Mouse (Mus musculus): ENCODE results near the gene Polr1c. TPM values are rescaled to one million over a fixed set of nuclear protein-coding genes. Genes with fewer than 3 reads are reported as not detected.

The Polr1c gene
- polyA plus RNA-seq, 1 experiment from 2014 or later: 125 TPM

- DNase-seq (ENCODE audit: low spot score): no peak
- Histone ChIP-seq H3K4me1 (peaks cover 63% of the 10 kb centered on the region), H3K4me3 (no peak overlapping the region), H3K27me3 (replicated peaks; ENCODE audit: low read depth, poor library complexity, severe bottlenecking) (no peaks in the 10 kb centered on the region), H3K27ac (replicated peaks) (no peak overlapping the region; the same call in 1 of the 2 replicates), H3K36me3 (replicated peaks) (peaks cover 94% of the 10 kb centered on the region), H3K9me3 (no peaks in the 10 kb centered on the region)
- 83% methylated on average over 6 of the region's 6 CpGs for WGBS
These were observed 27.2 kb upstream of the Polr1c start for GRCm38 (mm10) chr17:46275034-46275433.

- Histone ChIP-seq H3K27ac (replicated peaks) (peak overlapping the region; percentile 71), H3K36me3 (replicated peaks) (peaks cover 94% of the 10 kb centered on the region), H3K9me3 (no peaks in the 10 kb centered on the region), H3K27me3 (replicated peaks; ENCODE audit: low read depth, poor library complexity, severe bottlenecking) (no peaks in the 10 kb centered on the region), H3K4me3 (peak overlapping the region; percentile 26; the same call in 1 of the 2 replicates), H3K4me1 (peaks cover 67% of the 10 kb centered on the region)
- 44% methylated on average over 6 of the region's 6 CpGs for WGBS
- no peak for DNase-seq (ENCODE audit: low spot score)
These were observed 26.6 kb upstream of the Polr1c start for GRCm38 (mm10) chr17:46274465-46274864.

- WGBS: 33% methylated on average over 1 of the region's 1 CpGs
- H3K9me3 ChIP-seq: no peaks in the 10 kb centered on the region
- peaks cover 64% of the 10 kb centered on the region for H3K4me1 ChIP-seq
- 0 out of 2 replicates have a peak overlapping the region, but pooled peaks have one; percentile 20 for H3K4me3 ChIP-seq
- peaks cover 94% of the 10 kb centered on the region for H3K36me3 ChIP-seq (replicated peaks)
- H3K27me3 ChIP-seq (replicated peaks; ENCODE audit: low read depth, poor library complexity, severe bottlenecking): no peaks in the 10 kb centered on the region
- peak overlapping the region; percentile 71 for H3K27ac ChIP-seq (replicated peaks)
- DNase-seq (ENCODE audit: low spot score): no peak
These were observed 26.0 kb upstream of the Polr1c start for GRCm38 (mm10) chr17:46273803-46274236.

GRCm38 (mm10) chr17:46272675-46273074 lies 24.8 kb upstream of the Polr1c start:
- Histone ChIP-seq H3K27ac (replicated peaks) (no peak overlapping the region), H3K9me3 (no peaks in the 10 kb centered on the region), H3K36me3 (replicated peaks) (peaks cover 95% of the 10 kb centered on the region), H3K4me3 (no peak overlapping the region), H3K27me3 (replicated peaks; ENCODE audit: low read depth, poor library complexity, severe bottlenecking) (no peaks in the 10 kb centered on the region), H3K4me1 (peaks cover 62% of the 10 kb centered on the region)
- WGBS: 79% methylated on average over 5 of the region's 5 CpGs
- DNase-seq (ENCODE audit: low spot score): no peak

- Histone ChIP-seq H3K4me3 (no peak overlapping the region), H3K9me3 (no peaks in the 10 kb centered on the region), H3K27ac (replicated peaks) (no peak overlapping the region), H3K4me1 (peaks cover 62% of the 10 kb centered on the region), H3K36me3 (replicated peaks) (peaks cover 95% of the 10 kb centered on the region), H3K27me3 (replicated peaks; ENCODE audit: low read depth, poor library complexity, severe bottlenecking) (no peaks in the 10 kb centered on the region)
- DNase-seq (ENCODE audit: low spot score): no peak
- 77% methylated on average over 2 of the region's 2 CpGs for WGBS
These were observed 24.2 kb upstream of the Polr1c start for GRCm38 (mm10) chr17:46272058-46272457.

- Histone ChIP-seq H3K36me3 (replicated peaks) (peaks cover 97% of the 10 kb centered on the region), H3K4me3 (no peak overlapping the region), H3K27me3 (replicated peaks; ENCODE audit: low read depth, poor library complexity, severe bottlenecking) (no peaks in the 10 kb centered on the region), H3K4me1 (peaks cover 68% of the 10 kb centered on the region), H3K9me3 (no peaks in the 10 kb centered on the region), H3K27ac (replicated peaks) (no peak overlapping the region)
- DNase-seq (ENCODE audit: low spot score): no peak
- 90% methylated on average over 19 of the region's 19 CpGs for WGBS
These were observed 22.1 kb upstream of the Polr1c start for GRCm38 (mm10) chr17:46269771-46270534.

- H3K36me3 ChIP-seq (replicated peaks): peaks cover 99% of the 10 kb centered on the region
- 68% methylated on average over 10 of the region's 10 CpGs for WGBS
- H3K27ac ChIP-seq (replicated peaks): no peak overlapping the region
These were observed 20.3 kb upstream of the Polr1c start for GRCm38 (mm10) chr17:46268026-46268720.

GRCm38 (mm10) chr17:46267511-46267910 lies 19.7 kb upstream of the Polr1c start:
- Histone ChIP-seq H3K27me3 (replicated peaks; ENCODE audit: low read depth, poor library complexity, severe bottlenecking) (no peaks in the 10 kb centered on the region), H3K27ac (replicated peaks) (no peak overlapping the region), H3K9me3 (no peaks in the 10 kb centered on the region), H3K4me1 (peaks cover 46% of the 10 kb centered on the region), H3K36me3 (replicated peaks) (peaks cover 99% of the 10 kb centered on the region), H3K4me3 (no peak overlapping the region)
- no peak for DNase-seq (ENCODE audit: low spot score)
- WGBS: 87% methylated on average over 7 of the region's 7 CpGs

More at GRCm38 (mm10) chr17:46268026-46268720, 20.3 kb upstream of the Polr1c start:
- H3K27me3 ChIP-seq (replicated peaks; ENCODE audit: low read depth, poor library complexity, severe bottlenecking): no peaks in the 10 kb centered on the region
- DNase-seq (ENCODE audit: low spot score): no peak
- peaks cover 51% of the 10 kb centered on the region for H3K4me1 ChIP-seq
- H3K9me3 ChIP-seq: no peaks in the 10 kb centered on the region
- no peak overlapping the region for H3K4me3 ChIP-seq

- WGBS: 59% methylated on average over 6 of the region's 6 CpGs
- Histone ChIP-seq H3K36me3 (replicated peaks) (peaks cover 99% of the 10 kb centered on the region), H3K27ac (replicated peaks) (0 out of 2 replicates have a peak overlapping the region, but pooled peaks have one; percentile 2), H3K27me3 (replicated peaks; ENCODE audit: low read depth, poor library complexity, severe bottlenecking) (no peaks in the 10 kb centered on the region), H3K4me1 (peaks cover 41% of the 10 kb centered on the region), H3K9me3 (no peaks in the 10 kb centered on the region), H3K4me3 (no peak overlapping the region)
- DNase-seq (ENCODE audit: low spot score): no peak
These were observed 19.1 kb upstream of the Polr1c start for GRCm38 (mm10) chr17:46266986-46267385.

GRCm38 (mm10) chr17:46265918-46266618 lies 18.2 kb upstream of the Polr1c start:
- DNase-seq (ENCODE audit: low spot score): peak; percentile 85
- no peak overlapping the region for H3K4me3 ChIP-seq
- H3K27ac ChIP-seq (replicated peaks): no peak overlapping the region

GRCm38 (mm10) chr17:46265502-46265901 lies 17.6 kb upstream of the Polr1c start:
- no peaks in the 10 kb centered on the region for H3K27me3 ChIP-seq (replicated peaks; ENCODE audit: low read depth, poor library complexity, severe bottlenecking)
- no peaks in the 10 kb centered on the region for H3K9me3 ChIP-seq
- peaks cover 99% of the 10 kb centered on the region for H3K36me3 ChIP-seq (replicated peaks)
- H3K27ac ChIP-seq (replicated peaks): no peak overlapping the region
- 80% methylated on average over 12 of the region's 12 CpGs for WGBS
- DNase-seq (ENCODE audit: low spot score): no peak
- H3K4me1 ChIP-seq: peaks cover 37% of the 10 kb centered on the region
- H3K4me3 ChIP-seq: no peak overlapping the region

More at GRCm38 (mm10) chr17:46265918-46266618, 18.2 kb upstream of the Polr1c start:
- WGBS: 21% methylated on average over 14 of the region's 14 CpGs
- H3K4me1 ChIP-seq: peaks cover 37% of the 10 kb centered on the region
- H3K27me3 ChIP-seq (replicated peaks; ENCODE audit: low read depth, poor library complexity, severe bottlenecking): no peaks in the 10 kb centered on the region
- H3K36me3 ChIP-seq (replicated peaks): peaks cover 99% of the 10 kb centered on the region
- H3K9me3 ChIP-seq: no peaks in the 10 kb centered on the region

- Histone ChIP-seq H3K4me3 (no peak overlapping the region), H3K27ac (replicated peaks) (no peak overlapping the region), H3K4me1 (peaks cover 17% of the 10 kb centered on the region), H3K27me3 (replicated peaks; ENCODE audit: low read depth, poor library complexity, severe bottlenecking) (no peaks in the 10 kb centered on the region), H3K9me3 (no peaks in the 10 kb centered on the region), H3K36me3 (replicated peaks) (peaks cover 99% of the 10 kb centered on the region)
- WGBS: 84% methylated on average over 5 of the region's 5 CpGs
- DNase-seq (ENCODE audit: low spot score): no peak
These were observed 14.4 kb upstream of the Polr1c start for GRCm38 (mm10) chr17:46262201-46262694.

Measured in embryonic facial prominence, embryonic 10.5 days (tissue).